Mouse (Mus musculus) left cerebral cortex, postnatal 36 days (tissue): Measurements from ENCODE around the gene Gm3880. TPM values are rescaled to one million over a fixed set of nuclear protein-coding genes. Genes with fewer than 3 reads are reported as not detected.
"Not testable (repeated sequence)": the region's sequence is repeated elsewhere in the genome, so short reads cannot be mapped to it uniquely, and the experiment has no call there.

Source experiments
- DNase-seq, 2 experiments: peaks; one replicate each; pipeline ENCODE4 v3.0.0; 2021 to 2022; ENCODE audit warnings: low spot score in 2 of 2, mixed read lengths in 1 of 2
- intact Hi-C: fragments of 180-260 bp; cut with DNase I; formaldehyde crosslinking; loops from one replicate; pipeline ENCODE4 v1.15.1; 2025
- total RNA-seq, 2 experiments: library from RNA; stranded (reverse); gene quantifications; 2 replicates each; pipeline ENCODE4 v1.2.3; 2021

The Gm3880 gene
- total RNA-seq = not detected

DNA sequence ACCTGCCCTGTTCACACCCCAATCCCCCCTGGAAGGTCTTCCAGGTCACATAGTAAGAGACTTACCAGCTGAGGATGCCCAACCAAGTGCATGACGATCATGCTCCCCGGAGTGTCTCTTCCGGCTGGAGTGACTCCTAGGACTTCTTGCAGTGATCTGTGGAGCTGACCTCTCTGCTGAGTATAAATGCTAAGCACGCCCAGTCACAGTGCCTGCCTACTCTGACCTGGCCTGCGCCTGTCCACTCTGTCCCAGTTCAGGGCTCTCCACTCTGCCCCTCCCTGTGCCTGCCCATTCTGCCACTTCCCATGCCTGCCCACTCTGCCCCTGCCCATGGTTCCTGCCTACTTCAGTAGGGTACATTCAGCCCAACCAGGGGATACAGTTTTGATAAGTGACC is at the start of gene Gm3880:
TSS of gene Gm3880 (minus strand) at position 101 of the 400 bp plus-strand sequence.
- DNase-seq, intact Hi-C loops: not testable (repeated sequence)

GRCm38 (mm10) chrX:102724226-102724625 is 37.5 kb upstream of the Gm3880 start:
- DNase-seq, intact Hi-C loops: not testable (repeated sequence)

- intact Hi-C loops, DNase-seq: not testable (repeated sequence)
Measured at GRCm38 (mm10) chrX:102707535-102707934, 20.8 kb upstream of the Gm3880 start, which contains the start of the genes Gm9112 and Dmrtc1b. Gm9112 (minus strand) TSS chrX:102707635. Dmrtc1b (plus strand) TSS chrX:102707865.

DNA sequence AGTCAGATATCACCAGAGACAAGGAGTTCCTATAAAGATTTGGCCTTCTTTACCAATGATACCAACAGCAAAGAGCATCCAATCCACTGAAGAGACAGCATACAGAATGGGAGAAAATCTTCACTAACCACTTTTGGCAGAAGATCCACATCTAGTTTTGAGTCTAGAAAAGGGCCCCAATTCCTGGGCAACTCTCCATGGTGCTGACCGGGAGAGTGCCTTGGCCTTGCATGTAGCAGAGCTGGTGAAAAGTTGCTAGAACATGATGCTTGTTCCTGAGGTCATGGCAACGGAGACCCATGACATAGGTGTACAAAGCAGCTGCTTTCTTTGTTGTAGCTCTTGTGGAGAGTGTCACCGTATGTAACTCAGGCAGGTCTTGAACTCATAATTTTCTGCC is 13.9 kb upstream of the Gm3880 start:
- DNase-seq, intact Hi-C loops: not testable (repeated sequence)

DNA sequence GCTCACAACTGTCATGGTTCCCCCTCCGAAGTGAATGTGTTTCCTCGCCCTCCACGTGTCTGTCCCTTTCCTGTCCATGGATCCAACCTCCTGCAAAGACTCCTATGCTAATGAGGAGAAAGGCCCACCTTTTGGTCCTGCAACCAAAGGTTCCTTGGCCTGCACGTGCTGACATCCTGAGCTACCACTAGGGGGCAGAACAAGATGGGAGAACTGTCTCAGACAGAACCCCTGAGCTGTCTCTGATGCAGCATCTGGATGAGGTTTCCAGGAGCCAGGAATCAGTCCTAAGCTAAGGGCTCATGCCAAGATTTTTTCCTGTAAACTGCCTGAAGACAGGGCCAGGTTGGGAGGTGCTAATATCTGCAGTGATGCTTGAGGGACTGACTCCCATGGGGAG is 2.5 kb upstream of the Gm3880 start:
- DNase-seq = peak; percentile 5 to 38
- intact Hi-C loops = not testable (repeated sequence)

DNA sequence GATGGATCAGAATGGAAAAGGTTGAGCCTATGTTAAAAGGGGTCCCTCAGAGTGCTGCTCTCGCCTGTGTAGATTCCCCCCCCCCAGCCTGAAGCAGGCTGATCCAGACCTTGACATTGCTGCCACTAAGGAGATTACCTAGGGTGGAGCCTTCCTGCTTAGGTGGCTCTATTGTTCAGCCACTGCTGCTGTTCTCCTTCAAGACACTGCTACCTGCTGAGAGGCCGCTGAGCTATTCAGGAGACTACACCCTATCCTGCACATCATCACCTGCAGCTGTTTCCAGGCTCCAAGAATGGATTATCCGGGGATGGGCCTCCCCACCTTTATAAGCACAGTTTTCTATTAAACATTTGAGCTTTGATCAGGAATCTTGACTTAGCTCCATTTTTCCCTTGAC is 2.1 kb downstream of the Gm3880 start:
- intact Hi-C loops, DNase-seq: not testable (repeated sequence)

GRCm38 (mm10) chrX:102666641-102667040 is 20.1 kb downstream of the Gm3880 start:
- no peak for DNase-seq
- intact Hi-C loops = no loop called here

- no peak for DNase-seq
- intact Hi-C loops = no loop called here
Measured at GRCm38 (mm10) chrX:102660712-102661111, 26.1 kb downstream of the Gm3880 start.

DNA sequence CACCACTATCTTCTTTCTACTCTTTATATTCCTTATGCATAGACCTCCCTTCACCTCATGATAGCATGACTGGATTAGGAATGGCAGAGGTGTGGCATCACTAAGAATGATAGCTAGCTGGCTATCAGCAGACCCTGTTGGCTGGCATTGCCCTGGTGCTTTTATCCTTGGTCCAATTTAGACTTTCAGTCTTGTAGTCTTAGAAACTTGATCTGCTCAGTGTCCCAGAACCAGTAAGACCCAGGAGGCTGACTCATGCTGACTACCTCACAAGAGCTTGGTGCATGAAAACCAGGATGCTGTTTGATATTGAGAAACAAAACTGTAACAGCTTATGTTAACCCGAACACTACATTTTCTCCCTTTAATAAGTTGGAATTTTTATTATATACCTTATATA is 41.1 kb downstream of the Gm3880 start:
- no peak for DNase-seq
- intact Hi-C loops = no loop called here

DNA sequence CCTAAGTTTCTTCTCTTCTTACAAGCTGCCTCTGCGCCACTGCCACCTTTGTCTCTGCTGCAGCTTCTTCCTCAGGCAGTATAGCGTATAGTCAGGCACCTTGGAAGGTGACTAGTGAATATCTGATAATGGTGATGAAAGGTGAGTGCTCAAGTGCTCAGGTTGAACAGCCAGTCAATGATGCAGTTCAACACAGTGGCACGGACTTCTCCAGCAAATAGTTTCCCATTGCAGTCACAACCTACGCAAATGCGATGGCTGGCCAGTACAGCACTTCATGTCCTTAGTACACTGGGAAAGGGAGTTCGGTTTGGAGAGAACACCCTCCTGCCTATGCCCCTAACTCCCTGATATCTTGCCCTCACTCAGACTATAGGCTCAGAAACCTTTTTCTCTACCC is 41.6 kb downstream of the Gm3880 start:
- DNase-seq = no peak
- intact Hi-C loops = no loop called here

DNA sequence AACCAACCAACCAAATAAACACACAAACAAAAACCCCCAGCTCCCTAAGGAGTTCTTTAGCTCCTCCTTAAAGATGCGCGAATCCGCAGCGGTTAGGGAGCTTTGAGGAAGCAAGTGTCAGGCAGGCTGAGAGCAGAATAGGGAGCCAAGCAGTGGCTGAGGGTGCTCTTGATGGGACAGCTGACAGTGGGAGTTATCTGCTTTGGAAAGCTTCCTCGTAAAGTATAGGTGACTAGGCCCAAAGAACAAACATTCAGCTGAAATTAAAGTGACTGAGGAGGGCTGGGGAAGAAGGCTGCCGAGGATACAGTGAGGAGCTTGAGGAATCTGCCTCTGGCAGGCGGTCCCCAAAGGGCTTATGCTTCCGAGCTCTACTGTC is 42.2 kb downstream of the Gm3880 start:
- peak in 1 of 2 experiments; percentile 4 for DNase-seq
- intact Hi-C loops = no loop called here

DNA sequence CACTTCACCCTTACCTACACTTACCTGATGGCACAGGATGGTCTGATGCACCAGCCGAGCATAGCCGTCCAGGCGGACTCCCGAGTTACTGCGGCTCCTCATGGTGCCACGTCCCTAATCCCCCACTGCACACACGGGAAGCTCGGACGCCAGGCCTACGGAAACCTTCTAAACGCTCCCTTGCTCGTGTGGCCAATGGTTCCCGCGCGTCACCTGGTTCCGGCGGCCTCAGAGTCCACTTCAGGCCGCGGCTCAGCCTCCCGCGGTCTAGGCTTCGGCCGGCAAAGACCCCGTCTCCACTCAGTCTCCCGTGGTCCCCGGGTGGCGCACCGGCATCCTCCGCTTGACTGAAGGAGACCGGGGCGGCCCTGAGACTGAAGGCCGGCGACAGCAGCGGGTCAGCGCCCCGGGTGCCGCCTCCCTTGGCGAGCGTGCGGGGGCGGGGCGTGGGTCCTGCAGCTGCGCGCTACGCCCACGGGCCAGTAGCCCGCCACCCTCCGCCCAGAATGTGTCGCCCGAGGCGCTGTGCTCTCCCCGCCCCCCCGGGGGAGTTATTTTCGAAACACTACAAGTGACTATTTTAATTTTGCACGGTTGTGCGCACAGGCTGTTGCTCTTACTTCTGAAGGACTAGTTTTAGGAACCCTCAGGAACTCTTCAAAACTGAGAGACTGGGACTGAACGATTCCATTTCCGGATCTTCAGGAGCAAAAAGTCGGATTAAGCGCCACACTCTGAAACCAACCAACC is 42.8 kb downstream of the Gm3880 start, which contains the start of gene Phka1:
TSS of gene Phka1 (minus strand) at position 424 of the 750 bp plus-strand sequence.
- DNase-seq = peak; percentile 54 to 55
- intact Hi-C loops = no loop called here

Other genes with a start within 250 kb of the Gm3880 start
- gene Hdac8, start 181.6 kb downstream of the Gm3880 start, total RNA-seq = 10 to 100 TPM; 12.7 to 17.8 TPM
- 10 to 100 TPM; 18.0 to 19.2 TPM for gene Phka1, start 42.7 kb downstream of the Gm3880 start, total RNA-seq
- not detected for gene Gm9112, start 20.7 kb upstream of the Gm3880 start, total RNA-seq
- not detected for gene Dmrtc1b, start 20.9 kb upstream of the Gm3880 start, total RNA-seq
- not detected for gene Dmrtc1c1, start 116.0 kb upstream of the Gm3880 start, total RNA-seq
- gene Dmrtc1c2, start 167.6 kb upstream of the Gm3880 start, total RNA-seq = not detected
- not detected for gene 1700031F05Rik, start 181.0 kb upstream of the Gm3880 start, total RNA-seq
- gene Dmrtc1a, start 221.7 kb upstream of the Gm3880 start, total RNA-seq = 1 to 10 TPM; 5.5 to 7.0 TPM
- not detected for gene 1700011M02Rik, start 221.9 kb upstream of the Gm3880 start, total RNA-seq
- gene 1700018G05Rik, start 241.4 kb upstream of the Gm3880 start, total RNA-seq = not detected